Mouse (Mus musculus): ENCODE data around the gene Ptprd.

- TF ChIP-seq CTCF (conservative IDR thresholded peaks at IDR 0.05; ENCODE audit: low read length) = no peak
- TF ChIP-seq NANOG (IDR thresholded peaks at IDR 0.05; ENCODE audit: borderline replicate concordance, low read length) = no peak
Measured at GRCm38 (mm10) chr4:76259636-76260035, 1952.1 kb downstream of the Ptprd start.
